Mouse (Mus musculus) embryonic facial prominence, embryonic 15.5 days (tissue): ENCODE results near the gene Otulin. TPM values are rescaled to one million over a fixed set of nuclear protein-coding genes. Genes with fewer than 3 reads are reported as not detected.

Experiments
- ATAC-seq: fragments of 200-750 bp; cut with Nextera tagmentation; 2 replicates; pipeline ENCODE4 v1.8.0; 2017; ENCODE audit warnings: low read depth, moderate TSS enrichment; ENCODE audit not compliant: insufficient number of reproducible peaks, low FRiP score, low TSS enrichment
- H3K27ac ChIP-seq: fragments of 300-500 bp; sonication (generic); replicated peaks from 2 replicates; pipeline ENCODE4 v1.5.1; 2015; ENCODE audit warnings: mild to moderate bottlenecking, inconsistent platforms
- H3K27me3 ChIP-seq: fragments of 300-500 bp; sonication (generic); 2 replicates; pipeline ENCODE4 v1.6.1; 2015; ENCODE audit warnings: inconsistent platforms
- H3K36me3 ChIP-seq: fragments of 300-500 bp; sonication (generic); 2 replicates; pipeline ENCODE4 v1.6.1; 2015; ENCODE audit warnings: mild to moderate bottlenecking, inconsistent platforms
- H3K4me1 ChIP-seq: fragments of 300-500 bp; sonication (generic); 2 replicates; pipeline ENCODE4 v1.6.1; 2015; ENCODE audit warnings: inconsistent platforms
- H3K4me2 ChIP-seq: fragments of 300-500 bp; sonication (generic); replicated peaks from 2 replicates; pipeline ENCODE4 v1.6.1; 2015; ENCODE audit warnings: mild to moderate bottlenecking, inconsistent platforms
- H3K4me3 ChIP-seq: fragments of 300-500 bp; sonication (generic); replicated peaks from 2 replicates; pipeline ENCODE4 v1.5.1; 2015; ENCODE audit warnings: mild to moderate bottlenecking, inconsistent platforms
- H3K9ac ChIP-seq: fragments of 300-500 bp; sonication (generic); 2 replicates; pipeline ENCODE4 v1.6.1; 2015; ENCODE audit warnings: inconsistent platforms
- H3K9me3 ChIP-seq: fragments of 300-500 bp; sonication (generic); replicated peaks from 2 replicates; pipeline ENCODE4 v1.6.1; 2016; ENCODE audit warnings: inconsistent platforms
- WGBS: fragments of 180-500 bp; shearing (Covaris S2); methylation state at CpG from one replicate; pipeline ENCODE4 v1.1.7; 2015; 5-methylcytosine and 5-hydroxymethylcytosine counted together
- polyA plus RNA-seq: library from polyadenylated mRNA; unstranded; fragments of >200 nt; fragmentation: Nextera tagmentation; extraction: Ambion mirVana; gene quantifications from 2 replicates; pipeline ENCODE4 v1.2.1, GENCODE M21; 2015

Otulin gene
- polyA plus RNA-seq, 1 experiment from 2014 or later = 29.7 TPM

- Histone ChIP-seq H3K27ac (no peak overlapping the region; the same call in 1 of the 2 replicates), H3K4me3 (no peak overlapping the region), H3K4me2 (no peak overlapping the region), H3K36me3 (peaks cover 6% of the 10 kb centered on the region; the same call in 1 of the 2 replicates), H3K27me3 (no peaks in the 10 kb centered on the region), H3K9ac (no peak overlapping the region), H3K4me1 (peaks cover 17% of the 10 kb centered on the region), H3K9me3 (no peaks in the 10 kb centered on the region)
- ATAC-seq = 0 out of 2 replicates have a peak, but pooled peaks have one; percentile 4
- WGBS = 77% methylated on average over 6 of the region's 6 CpGs
These were observed 51.6 kb downstream of the Otulin start for GRCm38 (mm10) chr15:27578918-27579317.

GRCm38 (mm10) chr15:27577915-27578780 is 52.3 kb downstream of the Otulin start:
- Histone ChIP-seq H3K9ac (no peak overlapping the region), H3K27me3 (no peaks in the 10 kb centered on the region), H3K27ac (peak overlapping the region; percentile 22; the same call in 1 of the 2 replicates), H3K4me2 (no peak overlapping the region), H3K9me3 (no peaks in the 10 kb centered on the region), H3K4me1 (peaks cover 17% of the 10 kb centered on the region), H3K4me3 (no peak overlapping the region), H3K36me3 (peaks cover 6% of the 10 kb centered on the region; the same call in 1 of the 2 replicates)
- 73% methylated on average over 16 of the region's 16 CpGs for WGBS
- no peak for ATAC-seq

- ATAC-seq = no peak
- no peak overlapping the region for H3K4me2 ChIP-seq
- peaks cover 17% of the 10 kb centered on the region for H3K4me1 ChIP-seq
- 84% methylated on average over 1 of the region's 1 CpGs for WGBS
- H3K9ac ChIP-seq = no peak overlapping the region
- H3K27ac ChIP-seq = no peak overlapping the region
- H3K27me3 ChIP-seq = no peaks in the 10 kb centered on the region
- no peaks in the 10 kb centered on the region; the same call in 1 of the 2 replicates for H3K36me3 ChIP-seq
- no peak overlapping the region for H3K4me3 ChIP-seq
- no peaks in the 10 kb centered on the region for H3K9me3 ChIP-seq
These were observed 53.6 kb downstream of the Otulin start for GRCm38 (mm10) chr15:27576886-27577285.

GRCm38 (mm10) chr15:27575932-27576331 is 54.6 kb downstream of the Otulin start:
- no peak for ATAC-seq
- no peaks in the 10 kb centered on the region; the same call in 1 of the 2 replicates for H3K36me3 ChIP-seq
- no peak overlapping the region for H3K4me3 ChIP-seq
- H3K9ac ChIP-seq = no peak overlapping the region
- 70% methylated on average over 3 of the region's 3 CpGs for WGBS
- H3K9me3 ChIP-seq = no peaks in the 10 kb centered on the region
- peaks cover 17% of the 10 kb centered on the region for H3K4me1 ChIP-seq
- no peak overlapping the region for H3K4me2 ChIP-seq
- H3K27ac ChIP-seq = peak overlapping the region; percentile 39; the same call in 1 of the 2 replicates
- no peaks in the 10 kb centered on the region for H3K27me3 ChIP-seq

GRCm38 (mm10) chr15:27574992-27575781 is 55.3 kb downstream of the Otulin start:
- Histone ChIP-seq H3K36me3 (no peaks in the 10 kb centered on the region; the same call in 1 of the 2 replicates), H3K4me1 (peaks cover 20% of the 10 kb centered on the region), H3K27me3 (no peaks in the 10 kb centered on the region), H3K9me3 (no peaks in the 10 kb centered on the region), H3K27ac (0 out of 2 replicates have a peak overlapping the region, but pooled peaks have one; percentile 39), H3K9ac (no peak overlapping the region), H3K4me3 (no peak overlapping the region), H3K4me2 (no peak overlapping the region)
- WGBS = 78% methylated on average over 8 of the region's 8 CpGs
- no peak for ATAC-seq

- Histone ChIP-seq H3K4me1 (peaks cover 17% of the 10 kb centered on the region), H3K4me3 (no peak overlapping the region), H3K27ac (no peak overlapping the region), H3K27me3 (no peaks in the 10 kb centered on the region), H3K9me3 (no peaks in the 10 kb centered on the region), H3K4me2 (no peak overlapping the region), H3K36me3 (peaks cover 4% of the 10 kb centered on the region; the same call in 1 of the 2 replicates), H3K9ac (no peak overlapping the region)
- no peak for ATAC-seq
- WGBS = 87% methylated on average over 8 of the region's 8 CpGs
These were observed 59.3 kb downstream of the Otulin start for GRCm38 (mm10) chr15:27571179-27571578.

- Histone ChIP-seq H3K9ac (no peak overlapping the region), H3K4me3 (no peak overlapping the region), H3K27ac (0 out of 2 replicates have a peak overlapping the region, but pooled peaks have one; percentile 30), H3K4me2 (no peak overlapping the region), H3K9me3 (no peaks in the 10 kb centered on the region), H3K4me1 (peaks cover 9% of the 10 kb centered on the region; the same call in 1 of the 2 replicates), H3K27me3 (no peaks in the 10 kb centered on the region), H3K36me3 (peaks cover 4% of the 10 kb centered on the region; the same call in 1 of the 2 replicates)
- WGBS = 60% methylated on average over 4 of the region's 4 CpGs
- no peak for ATAC-seq
These were observed 60.1 kb downstream of the Otulin start for GRCm38 (mm10) chr15:27570385-27570784.

- Histone ChIP-seq H3K9ac (no peak overlapping the region), H3K9me3 (no peaks in the 10 kb centered on the region), H3K36me3 (peaks cover 4% of the 10 kb centered on the region; the same call in 1 of the 2 replicates), H3K4me3 (no peak overlapping the region), H3K27ac (0 out of 2 replicates have a peak overlapping the region, but pooled peaks have one; percentile 17), H3K4me1 (peaks cover 6% of the 10 kb centered on the region; the same call in 1 of the 2 replicates), H3K4me2 (no peak overlapping the region), H3K27me3 (no peaks in the 10 kb centered on the region)
- ATAC-seq = no peak
- WGBS = 38% methylated on average over 2 of the region's 2 CpGs
These were observed 60.6 kb downstream of the Otulin start for GRCm38 (mm10) chr15:27569924-27570323.

GRCm38 (mm10) chr15:27568371-27568770 is 62.1 kb downstream of the Otulin start:
- 82% methylated on average over 6 of the region's 6 CpGs for WGBS

GRCm38 (mm10) chr15:27567356-27567755 is 63.1 kb downstream of the Otulin start:
- ATAC-seq = no peak
- Histone ChIP-seq H3K27ac (no peak overlapping the region), H3K4me1 (peaks cover 6% of the 10 kb centered on the region; the same call in 1 of the 2 replicates), H3K27me3 (no peaks in the 10 kb centered on the region), H3K36me3 (peaks cover 4% of the 10 kb centered on the region; the same call in 1 of the 2 replicates), H3K9me3 (no peaks in the 10 kb centered on the region), H3K9ac (no peak overlapping the region), H3K4me2 (no peak overlapping the region), H3K4me3 (no peak overlapping the region)
- 92% methylated on average over 16 of the region's 16 CpGs for WGBS

More at GRCm38 (mm10) chr15:27568371-27568770, 62.1 kb downstream of the Otulin start:
- ATAC-seq = no peak
- H3K27ac ChIP-seq = no peak overlapping the region; the same call in 1 of the 2 replicates
- H3K9ac ChIP-seq = no peak overlapping the region
- H3K9me3 ChIP-seq = no peaks in the 10 kb centered on the region
- no peak overlapping the region for H3K4me2 ChIP-seq
- peaks cover 4% of the 10 kb centered on the region; the same call in 1 of the 2 replicates for H3K36me3 ChIP-seq
- H3K4me1 ChIP-seq = peaks cover 6% of the 10 kb centered on the region; the same call in 1 of the 2 replicates
- no peaks in the 10 kb centered on the region for H3K27me3 ChIP-seq
- no peak overlapping the region for H3K4me3 ChIP-seq
